Comparison of ENCODE assay signal across 8 mouse cellular contexts in the genomic region with DNA sequence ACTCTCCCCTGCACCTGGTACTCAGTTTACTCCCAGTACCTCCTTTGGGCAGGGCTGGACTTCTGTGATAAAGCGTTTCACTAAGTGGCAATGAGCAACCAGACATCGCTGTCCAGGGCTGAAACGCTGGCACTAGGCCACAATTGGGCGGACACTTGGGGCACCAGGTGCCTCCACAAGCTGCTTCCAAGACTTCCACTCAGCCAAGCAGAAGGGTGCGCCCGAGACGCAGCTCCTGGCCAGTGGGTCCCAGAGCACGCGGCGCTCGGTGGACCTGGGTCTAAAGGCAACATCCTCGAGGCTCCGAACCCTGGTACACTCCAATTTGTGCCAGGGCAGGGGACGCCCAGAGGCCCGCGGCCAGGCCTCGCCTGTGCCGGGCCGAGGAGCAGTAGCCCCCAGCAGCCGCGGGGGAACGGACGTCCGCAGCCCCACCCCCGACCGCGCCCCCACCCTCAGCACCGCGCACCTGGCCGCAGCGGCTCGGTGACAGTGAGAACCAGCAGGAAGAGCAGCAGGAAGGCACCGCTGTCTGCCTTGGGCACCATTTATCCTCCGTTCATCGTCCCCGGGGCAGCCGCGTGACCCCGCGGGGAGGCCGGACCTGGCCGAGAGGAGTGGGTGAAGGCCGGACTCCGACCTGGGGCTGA. TPM values are rescaled to one million over a fixed set of nuclear protein-coding genes. Genes with fewer than 3 reads are reported as not detected.
DNase-seq lines count a peak whose midpoint lies in the region; ATAC-seq lines count a peak whose summit lies in the region.

No protein-coding gene starts in this region.

- ATAC-seq in intestine, embryonic 16.5 days: peak; percentile 76

- peak overlapping the region; percentile 98 for H3K27ac ChIP-seq in embryonic facial prominence, embryonic 10.5 days (replicated peaks)
- peak overlapping the region; percentile 95 for H3K27ac ChIP-seq in intestine, embryonic 16.5 days (ENCODE audit: low read length)
- H3K27ac ChIP-seq in limb, embryonic 10.5 days: peak overlapping the region; percentile 97
- peak overlapping the region; percentile 98 for H3K27ac ChIP-seq in midbrain, embryonic 10.5 days (replicated peaks)

- H3K4me3 ChIP-seq in embryonic facial prominence, embryonic 10.5 days: peak overlapping the region; percentile 98
- H3K4me3 ChIP-seq in intestine, embryonic 16.5 days (ENCODE audit: low read length): peak overlapping the region; percentile 97
- peak overlapping the region; percentile 95 for H3K4me3 ChIP-seq in limb, embryonic 10.5 days
- H3K4me3 ChIP-seq in midbrain, embryonic 10.5 days: peak overlapping the region; percentile 91

- H3K4me1 ChIP-seq in embryonic facial prominence, embryonic 10.5 days: peaks cover 26% of the 10 kb centered on the region
- H3K4me1 ChIP-seq in intestine, embryonic 16.5 days (ENCODE audit: control insufficient read depth, insufficient read depth, low read length): peaks cover 16% of the 10 kb centered on the region
- peaks cover 27% of the 10 kb centered on the region for H3K4me1 ChIP-seq in limb, embryonic 10.5 days
- H3K4me1 ChIP-seq in midbrain, embryonic 10.5 days: peaks cover 28% of the 10 kb centered on the region

- H3K4me2 ChIP-seq in intestine, embryonic 16.5 days (ENCODE audit: low read depth, low read length): peak overlapping the region; percentile 89

- H3K27me3 ChIP-seq in embryonic facial prominence, embryonic 10.5 days (replicated peaks; ENCODE audit: low read depth, poor library complexity, severe bottlenecking): no peaks in the 10 kb centered on the region
- no peaks in the 10 kb centered on the region for H3K27me3 ChIP-seq in intestine, embryonic 16.5 days (replicated peaks; ENCODE audit: control insufficient read depth, insufficient read depth, low read length)
- H3K27me3 ChIP-seq in limb, embryonic 10.5 days (ENCODE audit: low read depth, poor library complexity, severe bottlenecking): no peaks in the 10 kb centered on the region
- no peaks in the 10 kb centered on the region for H3K27me3 ChIP-seq in midbrain, embryonic 10.5 days (ENCODE audit: low read depth, poor library complexity, severe bottlenecking)

- WGBS in embryonic facial prominence, embryonic 10.5 days: under 1% methylated on average over 44 of the region's 44 CpGs
- under 1% methylated on average over 44 of the region's 44 CpGs for WGBS in intestine, embryonic 16.5 days
- under 1% methylated on average over 44 of the region's 44 CpGs for WGBS in limb, embryonic 10.5 days
- under 1% methylated on average over 44 of the region's 44 CpGs for WGBS in midbrain, embryonic 10.5 days

- peak overlapping the region; percentile 99 for H3K9ac ChIP-seq in intestine, embryonic 16.5 days (ENCODE audit: low read depth, low read length)

- peaks cover 12% of the 10 kb centered on the region for H3K36me3 ChIP-seq in embryonic facial prominence, embryonic 10.5 days (replicated peaks)
- H3K36me3 ChIP-seq in intestine, embryonic 16.5 days (ENCODE audit: control insufficient read depth, insufficient read depth, low read length): no peaks in the 10 kb centered on the region
- peaks cover 8% of the 10 kb centered on the region for H3K36me3 ChIP-seq in limb, embryonic 10.5 days
- peaks cover 7% of the 10 kb centered on the region for H3K36me3 ChIP-seq in midbrain, embryonic 10.5 days

- peak; percentile 94 for DNase-seq in 3T3-L1 (ENCODE audit: low read depth, low spot score)
- DNase-seq in adrenal gland, adult 2 months: peak; percentile 90
- DNase-seq in embryonic facial prominence, embryonic 10.5 days (ENCODE audit: low spot score): no peak
- DNase-seq in gastrocnemius, postnatal 4 days (ENCODE audit: low spot score in 2 of 2): peak; percentile 38 to 76
- peak; percentile 71 for DNase-seq in limb, embryonic 10.5 days (ENCODE audit: low spot score)
- DNase-seq in midbrain, embryonic 10.5 days (ENCODE audit: low spot score): no peak
- DNase-seq in spleen, adult 18-20 months: peak; percentile 18 to 35

- no peaks in the 10 kb centered on the region for H3K9me3 ChIP-seq in embryonic facial prominence, embryonic 10.5 days
- H3K9me3 ChIP-seq in intestine, embryonic 16.5 days (ENCODE audit: control insufficient read depth, low read length): no peaks in the 10 kb centered on the region
- no peaks in the 10 kb centered on the region for H3K9me3 ChIP-seq in limb, embryonic 10.5 days (replicated peaks)
- H3K9me3 ChIP-seq in midbrain, embryonic 10.5 days (replicated peaks): no peaks in the 10 kb centered on the region

RNA-seq across cellular contexts. Expression of a gene that starts 0.4 kb away (rescaled TPM):
- total RNA-seq in adrenal gland, adult 2 months (2021): under 1 TPM in 1 of 2 experiments, not detected in 1; 0.09 TPM
- 0.58 and 0.67 TPM in 2 replicates for polyA plus RNA-seq in adrenal gland, adult 2 months (2012; rRNA removed)
- polyA plus RNA-seq in embryonic facial prominence, embryonic 10.5 days (2016; fragmentation: Nextera tagmentation; extraction: Ambion mirVana): 0.35 and 0.42 TPM in 2 replicates
- under 1 TPM; 0.29 to 0.36 TPM for total RNA-seq in gastrocnemius, postnatal 4 days (2021)
- polyA plus RNA-seq in intestine, embryonic 16.5 days (2015; fragmentation: Nextera tagmentation; extraction: Ambion mirVana): 0.26 and 0.31 TPM in 2 replicates
- 0.34 and 0.44 TPM in 2 replicates for polyA plus RNA-seq in limb, embryonic 10.5 days (2016; fragmentation: Nextera tagmentation; extraction: Ambion mirVana)
- 0.35 and 0.60 TPM in 2 replicates for polyA plus RNA-seq in midbrain, embryonic 10.5 days (2016; fragmentation: Nextera tagmentation; extraction: Ambion mirVana)

RNA-seq across cellular contexts. Expression of a gene that starts 3.0 kb away (rescaled TPM):
- total RNA-seq in adrenal gland, adult 2 months (2021): not detected
- polyA plus RNA-seq in adrenal gland, adult 2 months (2012; rRNA removed): 0.03 TPM in 1 of 2 replicates, not detected in the other
- 0.04 TPM in 1 of 2 replicates, not detected in the other for polyA plus RNA-seq in embryonic facial prominence, embryonic 10.5 days (2016; fragmentation: Nextera tagmentation; extraction: Ambion mirVana)
- total RNA-seq in gastrocnemius, postnatal 4 days (2021): under 1 TPM; 0.07 to 0.08 TPM
- polyA plus RNA-seq in intestine, embryonic 16.5 days (2015; fragmentation: Nextera tagmentation; extraction: Ambion mirVana): 0.05 TPM in 1 of 2 replicates, not detected in the other
- 0.04 and 0.05 TPM in 2 replicates for polyA plus RNA-seq in limb, embryonic 10.5 days (2016; fragmentation: Nextera tagmentation; extraction: Ambion mirVana)
- 0.05 TPM in 1 of 2 replicates, not detected in the other for polyA plus RNA-seq in midbrain, embryonic 10.5 days (2016; fragmentation: Nextera tagmentation; extraction: Ambion mirVana)

RNA-seq across cellular contexts. Expression of a gene that starts 7.3 kb away (rescaled TPM):
- 10 to 100 TPM; 62.1 to 68.1 TPM for total RNA-seq in adrenal gland, adult 2 months (2021)
- polyA plus RNA-seq in adrenal gland, adult 2 months (2012; rRNA removed): 139 and 166 TPM in 2 replicates
- 98.6 and 100 TPM in 2 replicates for polyA plus RNA-seq in embryonic facial prominence, embryonic 10.5 days (2016; fragmentation: Nextera tagmentation; extraction: Ambion mirVana)
- total RNA-seq in gastrocnemius, postnatal 4 days (2021): 10 to 100 TPM; 52.3 to 54.2 TPM
- polyA plus RNA-seq in intestine, embryonic 16.5 days (2015; fragmentation: Nextera tagmentation; extraction: Ambion mirVana): 65.4 and 67.4 TPM in 2 replicates
- polyA plus RNA-seq in limb, embryonic 10.5 days (2016; fragmentation: Nextera tagmentation; extraction: Ambion mirVana): 100 and 116 TPM in 2 replicates
- polyA plus RNA-seq in midbrain, embryonic 10.5 days (2016; fragmentation: Nextera tagmentation; extraction: Ambion mirVana): 102 and 111 TPM in 2 replicates

RNA-seq across cellular contexts. Expression of a gene that starts 7.4 kb away (rescaled TPM):
- total RNA-seq in adrenal gland, adult 2 months (2021): not detected
- polyA plus RNA-seq in adrenal gland, adult 2 months (2012; rRNA removed): not detected in 2 replicates
- polyA plus RNA-seq in embryonic facial prominence, embryonic 10.5 days (2016; fragmentation: Nextera tagmentation; extraction: Ambion mirVana): 0.14 TPM in 1 of 2 replicates, not detected in the other
- total RNA-seq in gastrocnemius, postnatal 4 days (2021): not detected
- not detected in 2 replicates for polyA plus RNA-seq in intestine, embryonic 16.5 days (2015; fragmentation: Nextera tagmentation; extraction: Ambion mirVana)
- not detected in 2 replicates for polyA plus RNA-seq in limb, embryonic 10.5 days (2016; fragmentation: Nextera tagmentation; extraction: Ambion mirVana)
- polyA plus RNA-seq in midbrain, embryonic 10.5 days (2016; fragmentation: Nextera tagmentation; extraction: Ambion mirVana): 0.11 and 0.19 TPM in 2 replicates

RNA-seq across cellular contexts. Expression of a gene that starts 20.1 kb away (rescaled TPM):
- total RNA-seq in adrenal gland, adult 2 months (2021): 10 to 100 TPM; 14.1 to 15.5 TPM
- polyA plus RNA-seq in adrenal gland, adult 2 months (2012; rRNA removed): 19.5 and 22.6 TPM in 2 replicates
- 57.4 and 60.6 TPM in 2 replicates for polyA plus RNA-seq in embryonic facial prominence, embryonic 10.5 days (2016; fragmentation: Nextera tagmentation; extraction: Ambion mirVana)
- total RNA-seq in gastrocnemius, postnatal 4 days (2021): 10 to 100 TPM; 16.2 to 20.2 TPM
- polyA plus RNA-seq in intestine, embryonic 16.5 days (2015; fragmentation: Nextera tagmentation; extraction: Ambion mirVana): 28.8 and 29.5 TPM in 2 replicates
- 56.0 and 63.4 TPM in 2 replicates for polyA plus RNA-seq in limb, embryonic 10.5 days (2016; fragmentation: Nextera tagmentation; extraction: Ambion mirVana)
- 51.9 and 60.5 TPM in 2 replicates for polyA plus RNA-seq in midbrain, embryonic 10.5 days (2016; fragmentation: Nextera tagmentation; extraction: Ambion mirVana)

Comparison
In these comparisons a context has a peak if more than half of its experiments do, and no peak if none do; other contexts are left out.
1. DNase-seq: peak in 3T3-L1 (single experiment), adrenal gland, adult 2 months (single experiment), gastrocnemius, postnatal 4 days (2 of 2), limb, embryonic 10.5 days (single experiment) and spleen, adult 18-20 months (2 of 2); none in embryonic facial prominence, embryonic 10.5 days (single experiment) and midbrain, embryonic 10.5 days (single experiment).
2. Peak in every context shown above with its lines, with median percentiles within 50 percentile points of each other: H3K27ac ChIP-seq and H3K4me3 ChIP-seq.